Mouse (Mus musculus) brain, embryonic 14.5 days (tissue): ENCODE results near the gene Nlrc5. TPM values are rescaled to one million over a fixed set of nuclear protein-coding genes. Genes with fewer than 3 reads are reported as not detected.

Experiments
- DNase-seq: peaks from one replicate; pipeline ENCODE4 v3.0.0-alpha.2; 2011; ENCODE audit warnings: low read depth
- CTCF ChIP-seq: fragments of 200-500 bp; IDR thresholded peaks from 2 replicates; pipeline ENCODE4 v1.5.1; 2012; ENCODE audit warnings: inconsistent platforms, mild to moderate bottlenecking, moderate library complexity, borderline replicate concordance; ENCODE audit not compliant: insufficient read depth, insufficient read length; ENCODE audit errors: extremely low read depth
- POLR2A ChIP-seq: fragments of 200-500 bp; IDR thresholded peaks from 2 replicates; pipeline ENCODE4 v1.6.1; 2012; ENCODE audit warnings: mild to moderate bottlenecking, inconsistent platforms, borderline replicate concordance; ENCODE audit not compliant: poor library complexity, insufficient read depth, insufficient read length, severe bottlenecking; ENCODE audit errors: extremely low read depth
- polyA plus RNA-seq: library from polyadenylated mRNA; depleted of rRNA; stranded (reverse); fragments of >200 nt; gene quantifications from 2 replicates; pipeline ENCODE4 v1.2.3, GENCODE M21; 2012

Gene Nlrc5
- polyA plus RNA-seq, 1 experiment: 0.36 TPM

DNA sequence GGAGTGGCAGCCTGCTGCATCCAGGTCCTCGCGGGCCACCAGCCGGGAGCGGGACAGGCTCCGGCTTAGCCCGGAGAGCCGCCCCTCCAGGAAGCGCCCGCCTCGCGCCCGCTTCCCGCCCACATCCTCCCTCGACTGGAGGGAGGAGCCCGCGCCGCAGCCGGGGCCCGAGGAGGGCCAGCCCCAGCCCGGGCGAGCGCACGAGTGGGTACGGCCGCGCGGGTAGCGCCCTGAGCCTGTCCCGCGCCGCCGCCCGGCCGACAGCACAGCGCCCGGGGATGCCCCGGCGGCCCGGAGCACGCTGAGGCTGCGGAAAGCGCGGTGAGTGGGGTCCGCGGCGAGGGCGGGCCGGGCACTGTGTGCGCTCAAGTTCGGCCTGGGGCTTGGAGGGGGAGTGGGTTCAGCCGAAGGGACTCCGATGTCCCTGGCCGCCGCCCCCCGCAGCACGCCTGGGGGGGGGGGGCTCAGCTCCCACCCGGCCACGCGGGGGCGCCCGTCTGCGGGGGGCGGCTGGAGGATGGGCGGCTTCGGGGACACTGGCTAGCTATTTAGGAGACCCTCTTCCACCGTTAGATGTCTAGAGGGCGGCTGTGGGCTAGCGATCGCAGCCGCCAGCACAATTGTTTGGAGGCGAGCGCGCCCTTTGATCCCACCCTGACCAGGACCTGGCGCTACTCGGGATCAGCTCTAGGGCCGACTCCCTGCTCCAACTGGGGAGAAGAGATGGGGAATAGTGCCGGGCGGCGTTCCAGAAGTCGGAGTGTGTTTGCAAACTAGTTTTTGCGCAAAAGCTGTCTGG is 98.9 kb downstream of the Nlrc5 start, which contains the start of gene Cpne2:
Gene Cpne2, plus strand, starts transcription at position 118 of the 799 bp plus-strand sequence.
- peak; percentile 71 for DNase-seq
- peak; percentile 28; the same call in 1 of the 2 replicates for TF ChIP-seq CTCF
- TF ChIP-seq POLR2A: no peak

DNA sequence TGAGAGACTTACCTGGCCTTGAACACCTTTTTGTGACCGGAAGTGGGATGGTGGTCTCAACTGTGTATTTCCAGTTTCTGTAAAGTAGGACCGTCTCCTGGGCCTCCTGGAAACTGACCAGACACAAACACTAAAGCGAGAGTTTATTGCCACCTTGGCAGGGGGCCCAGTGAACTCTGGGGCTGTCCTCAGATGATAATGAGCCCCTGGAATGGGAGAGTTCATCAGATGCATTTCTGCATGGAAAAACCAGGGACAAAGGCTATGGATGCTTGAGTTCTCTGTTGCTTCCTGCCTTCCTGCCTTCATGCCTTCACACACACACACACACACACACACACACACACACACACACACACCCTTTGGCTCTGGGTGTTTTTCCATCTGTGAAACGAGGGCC is 100.5 kb downstream of the Nlrc5 start:
- no peak for TF ChIP-seq CTCF
- TF ChIP-seq POLR2A: no peak
- DNase-seq: no peak

DNA sequence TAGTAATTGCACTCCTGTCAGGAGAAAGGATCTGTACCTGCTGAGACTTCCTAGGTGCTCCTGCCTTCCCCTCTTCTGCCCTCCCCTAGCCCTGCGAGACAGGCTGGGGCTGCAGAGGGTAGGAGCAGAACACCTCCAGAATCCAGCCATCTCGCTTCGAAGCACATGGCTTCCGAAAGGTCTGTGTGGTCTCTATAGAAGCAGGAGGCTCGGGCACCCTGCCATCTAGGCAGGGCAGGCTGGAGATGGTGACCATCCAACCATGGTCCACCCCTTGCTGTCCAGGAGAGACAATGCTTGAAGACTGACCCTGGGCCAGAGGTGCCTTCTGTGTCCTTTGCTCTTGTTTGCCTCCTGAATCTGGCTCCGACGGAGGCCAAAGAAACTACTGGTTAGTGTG is 101.5 kb downstream of the Nlrc5 start:
- TF ChIP-seq CTCF (no peak), POLR2A (no peak)
- DNase-seq: no peak

GRCm38 (mm10) chr8:94537456-94537855 is 103.3 kb downstream of the Nlrc5 start:
- peak; percentile 57 for DNase-seq
- TF ChIP-seq POLR2A (no peak), CTCF (no peak)

GRCm38 (mm10) chr8:94540025-94540424 is 105.9 kb downstream of the Nlrc5 start:
- TF ChIP-seq CTCF: no peak
- no peak for TF ChIP-seq POLR2A
- no peak for DNase-seq

GRCm38 (mm10) chr8:94540889-94541795 is 107.0 kb downstream of the Nlrc5 start:
- TF ChIP-seq POLR2A (no peak), CTCF (no peak)
- no peak for DNase-seq

DNA sequence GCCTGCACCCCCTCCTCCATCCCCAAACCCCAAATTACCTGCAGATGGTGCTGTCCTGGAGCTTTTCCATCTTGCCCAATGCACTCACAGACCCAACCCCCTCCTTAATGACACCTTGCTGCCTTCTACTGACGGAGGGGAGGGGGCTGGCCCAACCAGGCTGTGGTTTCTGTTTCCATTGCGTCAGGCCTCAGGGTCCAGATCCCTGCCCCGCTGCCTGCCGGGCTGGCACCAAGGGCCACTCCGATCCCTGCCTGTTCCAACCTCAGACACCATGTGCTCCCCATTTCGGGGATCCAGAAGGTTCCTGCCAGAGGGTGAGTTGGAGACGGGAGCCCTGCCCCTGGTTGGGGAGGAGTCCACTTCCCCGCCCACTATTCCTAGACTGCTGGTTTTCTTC is 109.8 kb downstream of the Nlrc5 start:
- DNase-seq: no peak
- TF ChIP-seq CTCF: no peak
- no peak for TF ChIP-seq POLR2A

DNA sequence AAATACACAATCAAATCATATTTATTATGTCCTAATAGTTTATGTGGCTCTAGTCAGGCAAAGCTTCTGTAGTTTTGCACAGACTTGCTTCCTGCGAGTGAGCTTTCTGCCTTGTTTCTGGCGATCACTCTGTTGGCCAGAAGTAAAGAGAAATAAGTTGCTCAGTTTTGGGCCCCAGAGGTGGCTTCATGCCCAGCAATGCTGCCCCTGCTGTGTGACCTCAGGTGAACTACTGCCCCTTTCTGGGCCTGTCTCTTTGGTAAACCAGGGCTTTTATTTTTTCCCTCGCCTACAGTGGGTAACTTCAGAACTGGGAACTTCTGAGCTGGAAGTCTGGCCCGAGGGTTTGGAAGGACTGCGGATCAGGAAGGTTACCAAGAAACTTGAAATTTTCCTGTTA is 114.9 kb downstream of the Nlrc5 start:
- TF ChIP-seq POLR2A: no peak
- TF ChIP-seq CTCF: no peak
- DNase-seq: no peak

- no peak for DNase-seq
- no peak for TF ChIP-seq CTCF
- no peak for TF ChIP-seq POLR2A
These were observed 115.3 kb downstream of the Nlrc5 start for GRCm38 (mm10) chr8:94549482-94549881.

GRCm38 (mm10) chr8:94549998-94550397 is 115.8 kb downstream of the Nlrc5 start:
- no peak for TF ChIP-seq CTCF
- no peak for TF ChIP-seq POLR2A
- no peak for DNase-seq

- DNase-seq: peak; percentile 97
- TF ChIP-seq CTCF (no peak), POLR2A (no peak)
These were observed 117.6 kb downstream of the Nlrc5 start for GRCm38 (mm10) chr8:94551471-94552422.

DNA sequence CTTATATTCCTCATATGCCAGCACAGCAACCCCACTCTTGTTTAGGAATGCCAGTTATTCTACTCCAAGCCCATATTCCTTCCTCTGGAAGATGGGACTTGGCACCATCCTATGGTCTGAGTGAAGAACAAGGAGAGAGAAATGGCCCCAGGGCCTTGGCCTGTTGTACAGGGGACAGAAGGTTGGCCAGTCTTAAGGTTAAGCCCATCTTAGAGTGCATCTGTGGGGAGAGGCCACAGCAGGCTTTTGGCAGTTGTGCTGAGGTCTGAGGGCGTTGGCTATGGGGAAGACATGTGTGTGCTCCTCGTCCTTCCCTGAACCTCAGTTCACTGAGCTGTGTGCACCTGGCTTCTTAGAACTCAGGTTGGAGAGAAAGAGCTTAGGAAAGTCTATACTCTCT is 118.5 kb downstream of the Nlrc5 start:
- TF ChIP-seq POLR2A (no peak), CTCF (no peak)
- no peak for DNase-seq
